Comparison of ENCODE assay signal across 8 mouse cellular contexts in genomic region chrX:48033766-48034143, GRCm38 (mm10). TPM values are rescaled to one million over a fixed set of nuclear protein-coding genes. Genes with fewer than 3 reads are reported as not detected.
A peak's percentile ranks its signal among the peaks of the same experiment; 100 is the strongest.
DNase-seq lines count a peak whose midpoint lies in the region; ATAC-seq and TF ChIP-seq lines count a peak whose summit lies in the region.

No protein-coding gene starts in this region.

- peak overlapping the region; percentile 76 for H3K9ac ChIP-seq in heart, embryonic 13.5 days
- H3K9ac ChIP-seq in limb, embryonic 14.5 days (ENCODE audit: low read depth, low read length, severe bottlenecking), result peak overlapping the region; percentile 61; the same call in 1 of the 2 replicates

- no peak for TF ChIP-seq POLR2A in limb, embryonic 14.5 days (IDR thresholded peaks at IDR 0.05; ENCODE audit: borderline replicate concordance, extremely low read depth, insufficient read depth, insufficient read length)

- peak; percentile 12 for DNase-seq in adrenal gland, postnatal 14 days
- DNase-seq in adrenal gland, postnatal 4 days (ENCODE audit: low spot score in 2 of 2), result no peak
- DNase-seq in 3T3-L1 (ENCODE audit: low read depth, low spot score), result peak; percentile 36
- no peak for DNase-seq in limb, embryonic 14.5 days (ENCODE audit: low spot score)
- DNase-seq in urinary bladder, adult 2 months (ENCODE audit: low spot score), result no peak
- no peak for DNase-seq in gastrocnemius, adult 8-10 months (ENCODE audit: low spot score in 2 of 2)
- no peak for DNase-seq in spleen, postnatal 10 days (ENCODE audit: low spot score in 2 of 2)

- peaks cover 72% of the 10 kb centered on the region for H3K27me3 ChIP-seq in heart, embryonic 13.5 days (replicated peaks)
- H3K27me3 ChIP-seq in limb, embryonic 14.5 days (ENCODE audit: control insufficient read depth, insufficient read depth, low read length), result no peaks in the 10 kb centered on the region

- no peak for ATAC-seq in heart, embryonic 13.5 days (ENCODE audit: extremely low read depth, insufficient number of reproducible peaks, low FRiP score, low TSS enrichment)
- ATAC-seq in limb, embryonic 14.5 days (ENCODE audit: low FRiP score, low read depth), result no peak

- H3K4me1 ChIP-seq in heart, embryonic 13.5 days, result peaks cover 5% of the 10 kb centered on the region; the same call in 1 of the 2 replicates
- no peaks in the 10 kb centered on the region for H3K4me1 ChIP-seq in limb, embryonic 14.5 days (ENCODE audit: control insufficient read depth, insufficient read depth, low read length)

- 13% methylated on average over 11 of the region's 11 CpGs for WGBS in heart, embryonic 13.5 days
- WGBS in limb, embryonic 14.5 days, result 28% methylated on average over 3 of the region's 11 CpGs

- H3K4me2 ChIP-seq in heart, embryonic 13.5 days, result peak overlapping the region; percentile 81
- peak overlapping the region; percentile 62 for H3K4me2 ChIP-seq in limb, embryonic 14.5 days (replicated peaks; ENCODE audit: low read depth, low read length, severe bottlenecking)

- no peaks in the 10 kb centered on the region for H3K9me3 ChIP-seq in heart, embryonic 13.5 days
- no peaks in the 10 kb centered on the region for H3K9me3 ChIP-seq in limb, embryonic 14.5 days (ENCODE audit: control insufficient read depth, low read length)

- no peak overlapping the region for H3K27ac ChIP-seq in heart, embryonic 13.5 days (replicated peaks)
- H3K27ac ChIP-seq in limb, embryonic 14.5 days (replicated peaks; ENCODE audit: low read depth, low read length), result no peak overlapping the region

- no peaks in the 10 kb centered on the region for H3K36me3 ChIP-seq in heart, embryonic 13.5 days
- H3K36me3 ChIP-seq in limb, embryonic 14.5 days (ENCODE audit: control insufficient read depth, insufficient read depth, low read length), result no peaks in the 10 kb centered on the region

- peak overlapping the region; percentile 57 for H3K4me3 ChIP-seq in heart, embryonic 13.5 days
- peak overlapping the region; percentile 49 for H3K4me3 ChIP-seq in limb, embryonic 14.5 days (replicated peaks; ENCODE audit: low read length)

RNA-seq across cellular contexts. Expression of gene Apln, which starts 0.9 kb away (rescaled TPM):
- 4.8 and 6.6 TPM in 2 replicates for total RNA-seq in adrenal gland, postnatal 14 days (2021)
- total RNA-seq in adrenal gland, postnatal 4 days (2021), result 1 to 10 TPM; 9.4 to 10.0 TPM
- polyA plus RNA-seq in heart, embryonic 13.5 days (2015; fragmentation: Nextera tagmentation; extraction: Ambion mirVana), result 5.6 and 6.0 TPM in 2 replicates
- 10.6 and 13.6 TPM in 2 replicates for polyA plus RNA-seq in limb, embryonic 14.5 days (2012; rRNA removed)
- 7.8 and 8.0 TPM in 2 replicates for polyA plus RNA-seq in limb, embryonic 14.5 days (2014; fragmentation: Nextera tagmentation; extraction: Ambion mirVana)
- 2.3 and 2.5 TPM in 2 replicates for polyA plus RNA-seq in urinary bladder, adult 2 months (2012; rRNA removed)
- under 1 TPM; 0.21 to 0.54 (median 0.30) TPM for total RNA-seq in gastrocnemius, adult 8-10 months (2022)

Comparison
In these comparisons a context has a peak if more than half of its experiments do, and no peak if none do; other contexts are left out.
1. DNase-seq: peak in adrenal gland, postnatal 14 days (single experiment) and 3T3-L1 (single experiment); none in adrenal gland, postnatal 4 days (0 of 2), limb, embryonic 14.5 days (single experiment), urinary bladder, adult 2 months (single experiment), gastrocnemius, adult 8-10 months (0 of 2) and spleen, postnatal 10 days (0 of 2).